ENCODE assay signal across 8 mouse cellular contexts in the genomic region with DNA sequence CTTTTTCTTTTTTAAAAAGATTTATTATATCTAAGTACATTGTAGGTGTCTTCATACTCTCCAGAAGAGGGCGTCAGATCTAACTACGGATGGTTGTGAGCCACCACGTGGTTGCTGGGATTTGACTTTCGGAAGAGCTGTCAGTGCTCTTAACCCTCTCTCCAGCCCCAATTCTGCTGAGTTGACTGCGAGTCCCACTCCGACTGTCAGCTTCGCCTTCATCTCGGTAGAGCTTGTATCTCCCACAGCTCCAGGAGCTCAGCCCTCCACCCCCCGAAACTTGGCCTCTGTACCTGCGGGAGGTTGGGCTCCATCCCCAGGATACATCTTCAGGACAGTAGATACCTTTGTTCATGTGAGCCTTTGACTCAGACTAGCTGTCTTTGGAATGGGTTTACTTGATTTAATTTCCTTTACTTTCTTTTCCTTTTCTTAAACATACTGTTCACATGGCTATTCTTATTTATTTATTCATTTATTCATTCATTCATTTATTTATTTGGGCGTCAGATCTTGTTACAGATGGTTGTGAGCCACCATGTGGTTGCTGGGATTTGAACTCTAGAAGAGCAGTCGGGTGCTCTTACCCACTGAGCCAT. TPM values are rescaled to one million over a fixed set of nuclear protein-coding genes. Genes with fewer than 3 reads are reported as not detected.
DNase-seq lines count a peak whose midpoint lies in the region; ATAC-seq and TF ChIP-seq lines count a peak whose summit lies in the region.

A gene (plus strand): TSS at position 138 of the 599 bp plus-strand sequence.

- peak; percentile 27; the same call in 1 of the 2 replicates for ATAC-seq in forebrain, embryonic 16.5 days
- ATAC-seq in hindbrain, embryonic 13.5 days (ENCODE audit: low FRiP score): peak; percentile 79
- peak; percentile 64 for ATAC-seq in liver, embryonic 13.5 days (ENCODE audit: low read depth)
- ATAC-seq in stomach, embryonic 14.5 days (ENCODE audit: insufficient number of reproducible peaks, insufficient read depth, low FRiP score, low read depth): peak; percentile 50

- H3K36me3 ChIP-seq in forebrain, embryonic 16.5 days (ENCODE audit: control insufficient read depth, insufficient read depth): peaks cover under 1% of the 10 kb centered on the region; the same call in 1 of the 2 replicates
- H3K36me3 ChIP-seq in hindbrain, embryonic 13.5 days: peaks cover 22% of the 10 kb centered on the region
- H3K36me3 ChIP-seq in liver, embryonic 13.5 days: peaks cover 31% of the 10 kb centered on the region
- peaks cover 21% of the 10 kb centered on the region; the same call in 1 of the 2 replicates for H3K36me3 ChIP-seq in stomach, embryonic 14.5 days (ENCODE audit: control insufficient read depth, insufficient read depth, low read length)

- peak within 1 kb of the TSS; percentile 79 for H3K4me2 ChIP-seq in forebrain, embryonic 16.5 days (ENCODE audit: low read length)
- H3K4me2 ChIP-seq in hindbrain, embryonic 13.5 days: peak within 1 kb of the TSS; percentile 82
- H3K4me2 ChIP-seq in liver, embryonic 13.5 days: peak within 1 kb of the TSS; percentile 90
- peak within 1 kb of the TSS; percentile 81 for H3K4me2 ChIP-seq in stomach, embryonic 14.5 days (replicated peaks; ENCODE audit: low read depth, low read length)

- 0 out of 2 replicates have a peak, but pooled peaks have one; percentile 9 for TF ChIP-seq CTCF in lung, adult 2 months (IDR thresholded peaks at IDR 0.05; ENCODE audit: insufficient read depth, low read length)

- H3K27ac ChIP-seq in forebrain, embryonic 16.5 days (ENCODE audit: low read length): peak within 1 kb of the TSS; percentile 78
- peak within 1 kb of the TSS; percentile 81 for H3K27ac ChIP-seq in hindbrain, embryonic 13.5 days
- peak within 1 kb of the TSS; percentile 75 for H3K27ac ChIP-seq in liver, embryonic 13.5 days
- H3K27ac ChIP-seq in stomach, embryonic 14.5 days (ENCODE audit: low read length): peak within 1 kb of the TSS; percentile 71

- no peak for DNase-seq in lung, adult 2 months
- no peak for DNase-seq in lung, postnatal 10 days
- no peak for DNase-seq in adrenal gland, postnatal 25 days
- DNase-seq in liver, embryonic 13.5 days: peak; percentile 43
- no peak for DNase-seq in Muller cell, postnatal 12 days (ENCODE audit: inconsistent ontology term)

- no peak for TF ChIP-seq POLR2A in lung, adult 2 months (IDR thresholded peaks at IDR 0.05; ENCODE audit: borderline replicate concordance, extremely low read depth, low read depth, low read length)

- H3K27me3 ChIP-seq in forebrain, embryonic 16.5 days (replicated peaks; ENCODE audit: control insufficient read depth, insufficient read depth, low read length): no peaks in the 10 kb centered on the region
- 0 out of 2 replicates have a peak, but pooled peaks cover 8% of the 10 kb centered on the region for H3K27me3 ChIP-seq in hindbrain, embryonic 13.5 days
- H3K27me3 ChIP-seq in liver, embryonic 13.5 days: peaks cover 8% of the 10 kb centered on the region
- no peaks in the 10 kb centered on the region for H3K27me3 ChIP-seq in stomach, embryonic 14.5 days (ENCODE audit: control insufficient read depth, insufficient read depth, low read length)

- 8% methylated on average over 12 of the region's 12 CpGs for WGBS in lung, adult 2 months
- 14% methylated on average over 12 of the region's 12 CpGs for WGBS in forebrain, embryonic 16.5 days
- 10% methylated on average over 12 of the region's 12 CpGs for WGBS in hindbrain, embryonic 13.5 days
- 4% methylated on average over 12 of the region's 12 CpGs for WGBS in liver, embryonic 13.5 days (ENCODE audit: insufficient replicate concordance)
- WGBS in stomach, embryonic 14.5 days: 6% methylated on average over 12 of the region's 12 CpGs

- H3K9ac ChIP-seq in forebrain, embryonic 16.5 days (replicated peaks; ENCODE audit: low read depth, low read length): peak within 1 kb of the TSS; percentile 83
- H3K9ac ChIP-seq in hindbrain, embryonic 13.5 days: peak within 1 kb of the TSS; percentile 94
- H3K9ac ChIP-seq in liver, embryonic 13.5 days: peak within 1 kb of the TSS; percentile 83
- H3K9ac ChIP-seq in stomach, embryonic 14.5 days (replicated peaks; ENCODE audit: low read depth, low read length): peak within 1 kb of the TSS; percentile 77

- no peaks in the 10 kb centered on the region for H3K9me3 ChIP-seq in forebrain, embryonic 16.5 days (ENCODE audit: control insufficient read depth, low read length)
- no peaks in the 10 kb centered on the region for H3K9me3 ChIP-seq in hindbrain, embryonic 13.5 days
- H3K9me3 ChIP-seq in liver, embryonic 13.5 days (replicated peaks): no peaks in the 10 kb centered on the region
- no peaks in the 10 kb centered on the region for H3K9me3 ChIP-seq in stomach, embryonic 14.5 days (ENCODE audit: control insufficient read depth, low read depth, low read length)

- H3K4me3 ChIP-seq in lung, adult 2 months (replicated peaks; ENCODE audit: extremely low read depth, low read depth, low read length): peak within 1 kb of the TSS; percentile 80
- H3K4me3 ChIP-seq in forebrain, embryonic 16.5 days (replicated peaks; ENCODE audit: low read length): peak within 1 kb of the TSS; percentile 93
- peak within 1 kb of the TSS; percentile 92 for H3K4me3 ChIP-seq in hindbrain, embryonic 13.5 days
- H3K4me3 ChIP-seq in liver, embryonic 13.5 days (replicated peaks): peak within 1 kb of the TSS; percentile 72
- H3K4me3 ChIP-seq in stomach, embryonic 14.5 days (ENCODE audit: low read depth, low read length): peak within 1 kb of the TSS; percentile 96

- peaks cover 7% of the 10 kb centered on the region for H3K4me1 ChIP-seq in lung, adult 2 months (ENCODE audit: control insufficient read depth, insufficient read depth, low read length)
- peaks cover 19% of the 10 kb centered on the region for H3K4me1 ChIP-seq in forebrain, embryonic 16.5 days (replicated peaks; ENCODE audit: control insufficient read depth, insufficient read depth, low read length)
- peaks cover 24% of the 10 kb centered on the region for H3K4me1 ChIP-seq in hindbrain, embryonic 13.5 days (replicated peaks)
- H3K4me1 ChIP-seq in liver, embryonic 13.5 days (replicated peaks): peaks cover 35% of the 10 kb centered on the region
- peaks cover 10% of the 10 kb centered on the region; the same call in 1 of the 2 replicates for H3K4me1 ChIP-seq in stomach, embryonic 14.5 days (ENCODE audit: control insufficient read depth, insufficient read depth, low read length)

RNA-seq across cellular contexts. Expression of the gene that starts here (rescaled TPM):
- polyA plus RNA-seq in lung, adult 2 months (2012; rRNA removed): 36.9 and 40.0 TPM in 2 replicates
- total RNA-seq in adrenal gland, postnatal 25 days (2021): 126 and 163 TPM in 2 replicates
- polyA plus RNA-seq in forebrain, embryonic 16.5 days (2015; fragmentation: Nextera tagmentation; extraction: Ambion mirVana): 214 and 231 TPM in 2 replicates
- 253 and 261 TPM in 2 replicates for polyA plus RNA-seq in hindbrain, embryonic 13.5 days (2015; fragmentation: Nextera tagmentation; extraction: Ambion mirVana)
- 225 and 227 TPM in 2 replicates for polyA plus RNA-seq in liver, embryonic 13.5 days (2015; fragmentation: Nextera tagmentation; extraction: Ambion mirVana)
- polyA plus RNA-seq in stomach, embryonic 14.5 days (2014; fragmentation: Nextera tagmentation; extraction: Ambion mirVana): 209 and 211 TPM in 2 replicates

Comparison
In these comparisons a context has a peak if more than half of its experiments do, and no peak if none do; other contexts are left out.
1. ATAC-seq: peak in every context shown above with its lines; median percentile 79 in hindbrain, embryonic 13.5 days; 64 in liver, embryonic 13.5 days; 50 in stomach, embryonic 14.5 days; 27 in forebrain, embryonic 16.5 days.